Mouse (Mus musculus): ENCODE measurements around the gene Elk4. TPM values are rescaled to one million over a fixed set of nuclear protein-coding genes. Genes with fewer than 3 reads are reported as not detected.

The Elk4 gene
- polyA plus RNA-seq, 1 experiment from 2014 or later = 23.0 TPM

DNA sequence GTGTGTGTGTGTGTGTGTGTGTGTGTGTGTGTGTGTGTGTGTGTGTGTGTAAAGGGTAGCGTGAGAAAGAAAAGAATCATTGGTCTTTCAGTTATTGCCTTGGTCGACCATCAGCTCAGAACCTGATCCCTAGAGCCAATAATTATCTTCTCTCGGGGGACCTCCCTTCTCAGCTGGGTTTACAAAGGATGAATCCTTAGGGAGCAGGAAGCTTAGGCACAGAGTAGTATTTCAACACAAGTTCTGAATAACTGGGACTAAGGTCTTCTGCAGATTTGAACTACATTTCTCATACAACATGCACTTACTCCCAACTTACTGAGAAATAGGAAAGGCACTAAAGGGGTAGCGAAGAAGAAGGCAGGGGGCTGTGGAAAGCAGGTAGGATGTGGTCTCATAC lies 17.9 kb upstream of the Elk4 start:
- H3K36me3 ChIP-seq = no peaks in the 10 kb centered on the region
- WGBS = 58% methylated on average over 4 of the region's 4 CpGs
- no peaks in the 10 kb centered on the region for H3K27me3 ChIP-seq
- H3K9ac ChIP-seq = no peak overlapping the region
- H3K4me3 ChIP-seq (replicated peaks) = no peak overlapping the region
- H3K4me2 ChIP-seq (replicated peaks) = no peak overlapping the region
- no peaks in the 10 kb centered on the region for H3K4me1 ChIP-seq
- ATAC-seq (ENCODE audit: insufficient number of reproducible peaks, low FRiP score, low TSS enrichment, low read depth) = no peak
- no peak overlapping the region for H3K27ac ChIP-seq (replicated peaks)
- H3K9me3 ChIP-seq (replicated peaks) = no peaks in the 10 kb centered on the region

GRCm38 (mm10) chr1:131990083-131990760 lies 17.2 kb upstream of the Elk4 start:
- H3K4me2 ChIP-seq (replicated peaks) = no peak overlapping the region

DNA sequence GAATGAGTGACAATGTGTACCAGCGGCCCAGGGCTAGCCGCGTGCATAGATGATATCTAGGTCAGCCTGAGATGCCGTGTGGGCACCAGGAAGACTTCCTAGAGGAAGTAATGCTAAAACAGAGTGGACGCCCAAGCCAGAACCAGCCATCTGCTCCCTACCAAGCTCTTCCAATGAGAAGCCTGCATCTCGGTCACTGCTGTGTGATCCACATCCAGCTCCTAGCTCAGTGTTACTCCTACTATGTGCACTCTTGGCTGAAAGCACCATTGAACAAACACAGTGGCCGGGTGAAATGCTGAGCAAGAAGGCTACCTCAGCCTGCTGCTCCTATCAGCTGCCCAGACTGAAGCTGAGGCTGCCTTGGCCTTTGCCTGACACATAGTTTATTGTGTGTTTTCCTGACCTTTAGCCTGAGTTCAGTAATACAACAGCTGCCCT lies 14.8 kb upstream of the Elk4 start:
- WGBS = 76% methylated on average over 7 of the region's 7 CpGs
- H3K4me3 ChIP-seq (replicated peaks) = no peak overlapping the region
- H3K9me3 ChIP-seq (replicated peaks) = no peaks in the 10 kb centered on the region
- H3K36me3 ChIP-seq = no peaks in the 10 kb centered on the region
- no peak overlapping the region for H3K4me2 ChIP-seq (replicated peaks)
- H3K4me1 ChIP-seq = no peaks in the 10 kb centered on the region
- ATAC-seq (ENCODE audit: insufficient number of reproducible peaks, low FRiP score, low TSS enrichment, low read depth) = no peak
- H3K27ac ChIP-seq (replicated peaks) = no peak overlapping the region
- H3K27me3 ChIP-seq = no peaks in the 10 kb centered on the region
- H3K9ac ChIP-seq = no peak overlapping the region

More at GRCm38 (mm10) chr1:131990083-131990760, 17.2 kb upstream of the Elk4 start:
- Histone ChIP-seq H3K27me3 (no peaks in the 10 kb centered on the region), H3K9me3 (replicated peaks) (no peaks in the 10 kb centered on the region), H3K4me3 (replicated peaks) (no peak overlapping the region), H3K36me3 (no peaks in the 10 kb centered on the region), H3K9ac (no peak overlapping the region), H3K4me1 (no peaks in the 10 kb centered on the region), H3K27ac (replicated peaks) (no peak overlapping the region)
- WGBS = 79% methylated on average over 9 of the region's 9 CpGs
- ATAC-seq (ENCODE audit: insufficient number of reproducible peaks, low FRiP score, low TSS enrichment, low read depth) = no peak

GRCm38 (mm10) chr1:131993169-131994040 lies 14.0 kb upstream of the Elk4 start:
- H3K36me3 ChIP-seq = no peaks in the 10 kb centered on the region
- no peak for ATAC-seq (ENCODE audit: insufficient number of reproducible peaks, low FRiP score, low TSS enrichment, low read depth)
- H3K27me3 ChIP-seq = no peaks in the 10 kb centered on the region
- 68% methylated on average over 12 of the region's 12 CpGs for WGBS
- no peaks in the 10 kb centered on the region for H3K9me3 ChIP-seq (replicated peaks)
- no peaks in the 10 kb centered on the region for H3K4me1 ChIP-seq
- H3K9ac ChIP-seq = no peak overlapping the region
- no peak overlapping the region for H3K4me3 ChIP-seq (replicated peaks)
- no peak overlapping the region for H3K4me2 ChIP-seq (replicated peaks)
- no peak overlapping the region for H3K27ac ChIP-seq (replicated peaks)

- Histone ChIP-seq H3K9ac (no peak overlapping the region), H3K27me3 (no peaks in the 10 kb centered on the region), H3K9me3 (replicated peaks) (no peaks in the 10 kb centered on the region), H3K4me3 (replicated peaks) (no peak overlapping the region), H3K27ac (replicated peaks) (no peak overlapping the region), H3K36me3 (no peaks in the 10 kb centered on the region), H3K4me1 (no peaks in the 10 kb centered on the region), H3K4me2 (replicated peaks) (no peak overlapping the region)
- WGBS = 28% methylated on average over 4 of the region's 4 CpGs
- no peak for ATAC-seq (ENCODE audit: insufficient number of reproducible peaks, low FRiP score, low TSS enrichment, low read depth)
Measured at GRCm38 (mm10) chr1:131995062-131995461, 12.3 kb upstream of the Elk4 start.

DNA sequence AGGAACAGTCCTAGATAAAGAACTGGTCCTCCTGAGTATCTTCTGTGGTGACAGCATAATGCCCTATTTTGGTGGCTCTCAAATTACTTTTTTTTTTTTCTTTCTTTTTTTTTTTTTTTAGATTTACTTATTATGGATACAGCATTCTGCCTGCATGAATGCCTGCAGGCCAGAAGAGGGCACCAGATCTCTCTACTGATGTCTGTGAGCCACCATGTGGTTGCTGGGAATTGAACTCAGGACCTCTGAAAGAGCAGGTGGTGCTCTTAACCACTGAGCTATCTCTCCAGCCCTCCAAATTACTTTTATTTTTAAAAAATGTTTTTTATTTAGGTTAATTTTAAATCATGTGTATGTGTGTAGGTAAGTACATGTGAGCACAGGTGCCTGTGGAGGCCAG lies 6.9 kb upstream of the Elk4 start:
- H3K4me3 ChIP-seq (replicated peaks) = no peak overlapping the region
- H3K27me3 ChIP-seq = no peaks in the 10 kb centered on the region
- ATAC-seq (ENCODE audit: insufficient number of reproducible peaks, low FRiP score, low TSS enrichment, low read depth) = no peak
- H3K4me2 ChIP-seq (replicated peaks) = no peak overlapping the region
- peaks cover 12% of the 10 kb centered on the region for H3K4me1 ChIP-seq
- no peaks in the 10 kb centered on the region for H3K36me3 ChIP-seq
- H3K9me3 ChIP-seq (replicated peaks) = no peaks in the 10 kb centered on the region
- H3K9ac ChIP-seq = no peak overlapping the region
- H3K27ac ChIP-seq (replicated peaks) = no peak overlapping the region

- WGBS = 55% methylated on average over 4 of the region's 4 CpGs
- H3K9me3 ChIP-seq (replicated peaks) = no peaks in the 10 kb centered on the region
- no peak overlapping the region for H3K4me3 ChIP-seq (replicated peaks)
- no peaks in the 10 kb centered on the region for H3K36me3 ChIP-seq
- H3K4me1 ChIP-seq = peaks cover 17% of the 10 kb centered on the region
- H3K27ac ChIP-seq (replicated peaks) = 0 out of 2 replicates have a peak overlapping the region, but pooled peaks have one; percentile 7
- H3K27me3 ChIP-seq = no peaks in the 10 kb centered on the region
- no peak overlapping the region for H3K9ac ChIP-seq
- no peak for ATAC-seq (ENCODE audit: insufficient number of reproducible peaks, low FRiP score, low TSS enrichment, low read depth)
- H3K4me2 ChIP-seq (replicated peaks) = no peak overlapping the region
Measured at GRCm38 (mm10) chr1:132001880-132002330, 5.5 kb upstream of the Elk4 start.

DNA sequence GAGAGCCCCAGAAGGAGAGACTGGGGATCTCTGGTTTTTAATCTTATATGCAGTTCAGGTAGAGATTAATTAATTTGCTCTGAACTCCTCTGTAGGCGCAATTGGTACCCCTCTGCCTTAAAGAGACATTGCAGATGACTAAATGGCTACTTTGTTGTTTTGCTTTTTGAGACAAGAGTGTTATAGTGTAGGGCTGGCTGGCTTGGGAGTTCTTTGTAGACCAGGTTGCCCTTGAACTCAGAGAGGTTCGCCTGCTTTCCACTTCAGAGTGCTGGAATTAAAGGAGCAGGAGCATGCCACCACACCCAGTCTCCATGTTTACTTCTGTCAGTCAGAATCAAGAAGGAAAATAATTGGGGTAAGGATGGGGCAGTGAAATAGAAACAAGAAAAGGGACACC lies 4.3 kb upstream of the Elk4 start:
- Histone ChIP-seq H3K9ac (no peak overlapping the region), H3K36me3 (no peaks in the 10 kb centered on the region), H3K9me3 (replicated peaks) (no peaks in the 10 kb centered on the region), H3K4me1 (peaks cover 18% of the 10 kb centered on the region), H3K27ac (replicated peaks) (peak overlapping the region; percentile 68), H3K27me3 (no peaks in the 10 kb centered on the region), H3K4me3 (replicated peaks) (no peak overlapping the region), H3K4me2 (replicated peaks) (no peak overlapping the region)
- 61% methylated on average over 2 of the region's 2 CpGs for WGBS
- no peak for ATAC-seq (ENCODE audit: insufficient number of reproducible peaks, low FRiP score, low TSS enrichment, low read depth)

DNA sequence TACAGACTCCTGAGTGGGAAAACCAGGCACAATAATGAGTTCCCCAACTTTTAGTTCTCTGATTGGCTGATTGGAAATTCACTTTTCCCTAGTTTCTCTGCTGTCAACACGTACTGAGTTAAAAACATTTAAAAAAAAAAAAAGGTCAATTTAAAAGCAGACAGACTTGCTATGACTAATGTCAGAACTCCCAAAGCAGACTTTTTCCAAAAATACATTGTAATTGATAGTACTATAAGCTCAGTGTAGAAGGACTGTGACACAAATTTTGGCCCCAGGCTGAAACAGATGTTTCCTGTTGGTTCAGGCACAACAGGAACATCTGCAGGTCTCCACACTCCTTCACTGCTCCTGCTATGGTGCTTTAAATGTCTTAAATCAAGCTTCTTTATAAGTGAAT lies 3.6 kb upstream of the Elk4 start:
- H3K4me1 ChIP-seq = peaks cover 19% of the 10 kb centered on the region
- H3K4me3 ChIP-seq (replicated peaks) = no peak overlapping the region
- 11% methylated on average over 1 of the region's 1 CpGs for WGBS
- H3K36me3 ChIP-seq = no peaks in the 10 kb centered on the region
- H3K4me2 ChIP-seq (replicated peaks) = no peak overlapping the region
- H3K9me3 ChIP-seq (replicated peaks) = no peaks in the 10 kb centered on the region
- no peak overlapping the region for H3K9ac ChIP-seq
- H3K27ac ChIP-seq (replicated peaks) = peak overlapping the region; percentile 68
- no peaks in the 10 kb centered on the region for H3K27me3 ChIP-seq
- peak; percentile 59; the same call in 1 of the 2 replicates for ATAC-seq (ENCODE audit: insufficient number of reproducible peaks, low FRiP score, low TSS enrichment, low read depth)

DNA sequence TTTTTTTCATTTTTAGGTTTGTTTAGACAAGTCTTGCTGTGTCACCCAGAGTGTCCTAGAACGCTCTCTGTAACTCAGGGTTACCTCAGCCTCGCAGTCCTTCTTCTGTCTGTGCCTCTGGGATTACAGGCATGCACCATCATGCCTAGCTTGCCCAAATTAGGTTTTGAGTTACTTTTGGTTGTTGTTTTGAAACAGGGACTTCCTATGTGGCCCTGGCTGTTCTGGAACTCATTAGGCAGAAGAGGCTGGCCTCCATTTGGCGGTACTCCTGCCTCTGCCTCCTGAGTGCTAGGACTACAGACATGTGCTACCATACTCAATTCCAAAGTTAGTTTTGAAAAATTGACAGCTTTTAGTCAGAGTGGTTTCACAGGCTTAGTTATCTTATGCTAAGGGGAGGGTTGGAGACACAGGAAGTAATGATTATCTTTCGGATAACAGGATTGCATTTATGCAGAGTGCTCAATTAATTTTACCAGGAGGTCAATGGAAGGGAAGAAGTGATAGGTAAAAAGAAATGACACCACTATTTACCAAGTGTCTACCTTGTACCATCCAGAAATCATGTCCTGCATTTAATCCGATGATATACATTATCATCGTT lies 2.7 kb upstream of the Elk4 start:
- Histone ChIP-seq H3K36me3 (no peaks in the 10 kb centered on the region), H3K4me2 (replicated peaks) (no peak overlapping the region), H3K9ac (no peak overlapping the region), H3K27me3 (no peaks in the 10 kb centered on the region), H3K27ac (replicated peaks) (peak overlapping the region; percentile 58), H3K9me3 (replicated peaks) (no peaks in the 10 kb centered on the region), H3K4me3 (replicated peaks) (no peak overlapping the region), H3K4me1 (peaks cover 26% of the 10 kb centered on the region)
- ATAC-seq (ENCODE audit: insufficient number of reproducible peaks, low FRiP score, low TSS enrichment, low read depth) = no peak
- 61% methylated on average over 6 of the region's 6 CpGs for WGBS

DNA sequence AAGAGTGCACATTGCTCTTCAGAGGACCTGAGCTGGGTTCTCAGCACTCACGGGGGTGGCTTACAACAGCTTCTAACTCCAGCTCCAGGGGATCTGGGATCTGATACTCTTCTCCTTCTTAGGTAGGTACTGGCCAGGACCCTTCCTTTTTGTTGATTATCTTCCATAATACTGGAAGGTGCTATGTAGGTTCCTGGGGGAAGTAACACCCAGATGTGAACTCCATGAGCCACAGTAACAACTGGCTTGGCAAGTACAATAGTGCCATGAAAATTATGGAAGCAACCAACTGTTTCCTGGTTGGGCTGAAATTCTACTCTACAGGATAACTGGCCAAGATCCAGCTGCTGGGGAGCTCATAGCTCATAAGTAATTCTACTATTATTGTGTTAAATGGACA lies 1.9 kb upstream of the Elk4 start:
- Histone ChIP-seq H3K27ac (replicated peaks) (no peak overlapping the region), H3K4me1 (peaks cover 32% of the 10 kb centered on the region), H3K9me3 (replicated peaks) (no peaks in the 10 kb centered on the region), H3K9ac (no peak overlapping the region), H3K27me3 (no peaks in the 10 kb centered on the region), H3K4me3 (replicated peaks) (no peak overlapping the region), H3K36me3 (no peaks in the 10 kb centered on the region), H3K4me2 (replicated peaks) (no peak overlapping the region)
- 86% methylated on average over 1 of the region's 1 CpGs for WGBS
- no peak for ATAC-seq (ENCODE audit: insufficient number of reproducible peaks, low FRiP score, low TSS enrichment, low read depth)

Measured in embryonic facial prominence, embryonic 15.5 days (tissue).